Mouse (Mus musculus) heart, embryonic 16.5 days (tissue): ENCODE results near the gene AY761185. TPM values are rescaled to one million over a fixed set of nuclear protein-coding genes. Genes with fewer than 3 reads are reported as not detected.
"Not testable (repeated sequence)": the region's sequence is repeated elsewhere in the genome, so short reads cannot be mapped to it uniquely, and the experiment has no call there.

Source experiments
- ATAC-seq: fragments of 200-750 bp; cut with Nextera tagmentation; replicated peaks from 2 replicates; pipeline ENCODE4 v1.8.0; 2017; ENCODE audit warnings: moderate number of reproducible peaks; ENCODE audit not compliant: insufficient read depth, low FRiP score; ENCODE audit errors: extremely low read depth
- H3K27ac ChIP-seq: fragments of 300-500 bp; sonication (generic); 2 replicates; pipeline ENCODE4 v1.5.1; 2014; ENCODE audit warnings: mild to moderate bottlenecking, low read length, control low read depth, moderate library complexity
- H3K27me3 ChIP-seq: fragments of 300-500 bp; sonication (generic); 2 replicates; pipeline ENCODE4 v1.6.1; 2014; ENCODE audit warnings: low read length, mixed read lengths; ENCODE audit not compliant: control insufficient read depth, insufficient read depth
- H3K36me3 ChIP-seq: fragments of 300-500 bp; sonication (generic); 2 replicates; pipeline ENCODE4 v1.6.1; 2014; ENCODE audit not compliant: control insufficient read depth, insufficient read depth
- H3K4me1 ChIP-seq: fragments of 300-500 bp; sonication (generic); 2 replicates; pipeline ENCODE4 v1.6.1; 2014; ENCODE audit warnings: low read length, mixed read lengths; ENCODE audit not compliant: control insufficient read depth, insufficient read depth
- H3K4me2 ChIP-seq: fragments of 300-500 bp; sonication (generic); 2 replicates; pipeline ENCODE4 v1.6.1; 2014; ENCODE audit warnings: low read depth, mild to moderate bottlenecking, control low read depth, low read length
- H3K4me3 ChIP-seq: fragments of 300-500 bp; sonication (generic); 2 replicates; pipeline ENCODE4 v1.5.1; 2014; ENCODE audit warnings: mild to moderate bottlenecking, control low read depth, low read length
- H3K9ac ChIP-seq: fragments of 300-500 bp; sonication (generic); 2 replicates; pipeline ENCODE4 v1.6.1; 2014; ENCODE audit warnings: low read length, control low read depth
- H3K9me3 ChIP-seq: fragments of 300-500 bp; sonication (generic); replicated peaks from 2 replicates; pipeline ENCODE4 v1.6.1; 2016; ENCODE audit warnings: low read length; ENCODE audit not compliant: control insufficient read depth
- WGBS: fragments of 180-500 bp; shearing (Covaris S2); extraction: QIAGEN DNeasy Blood & Tissue Kit; methylation state at CpG from one replicate; pipeline ENCODE4 v1.1.7; 2014; 5-methylcytosine and 5-hydroxymethylcytosine counted together
- polyA plus RNA-seq: library from polyadenylated mRNA; unstranded; fragments of >200 nt; fragmentation: Nextera tagmentation; extraction: Ambion mirVana; gene quantifications from 2 replicates; pipeline ENCODE4 v1.2.1, GENCODE M21; 2015

AY761185 gene
- polyA plus RNA-seq: not detected in 2 replicates

- no peak within 1 kb of the TSS for H3K4me2 ChIP-seq
- ATAC-seq: no peak
- H3K9me3 ChIP-seq: peaks cover 11% of the 10 kb centered on the region; the same call in 1 of the 2 replicates
- WGBS: 56% methylated on average over 3 of the region's 3 CpGs
- H3K4me1 ChIP-seq: no peaks in the 10 kb centered on the region
- no peak within 1 kb of the TSS for H3K27ac ChIP-seq
- H3K27me3 ChIP-seq: no peaks in the 10 kb centered on the region
- no peak within 1 kb of the TSS for H3K4me3 ChIP-seq
- H3K36me3 ChIP-seq: no peaks in the 10 kb centered on the region
- no peak within 1 kb of the TSS for H3K9ac ChIP-seq
Observed at GRCm38 (mm10) chr8:20944610-20945009, at the start of gene AY761185. Gene AY761185 (minus strand): TSS chr8:20944710.

- H3K9me3 ChIP-seq, H3K27me3 ChIP-seq, H3K4me1 ChIP-seq, H3K9ac ChIP-seq, H3K27ac ChIP-seq, ATAC-seq, H3K4me3 ChIP-seq, H3K36me3 ChIP-seq, H3K4me2 ChIP-seq: not testable (repeated sequence)
Observed at GRCm38 (mm10) chr8:20994042-20994441, 49.5 kb upstream of the AY761185 start.

- Histone ChIP-seq H3K27ac (no peak overlapping the region), H3K4me1 (no peaks in the 10 kb centered on the region), H3K9me3 (peaks cover 4% of the 10 kb centered on the region), H3K36me3 (no peaks in the 10 kb centered on the region), H3K9ac (no peak overlapping the region), H3K4me2 (no peak overlapping the region), H3K4me3 (no peak overlapping the region), H3K27me3 (no peaks in the 10 kb centered on the region)
- ATAC-seq: no peak
- WGBS: 27% methylated on average over 1 of the region's 1 CpGs
Observed at GRCm38 (mm10) chr8:20979846-20980245, 35.3 kb upstream of the AY761185 start.

GRCm38 (mm10) chr8:20964531-20964930 is 20.0 kb upstream of the AY761185 start:
- Histone ChIP-seq H3K9me3 (peaks cover 6% of the 10 kb centered on the region), H3K36me3 (no peaks in the 10 kb centered on the region), H3K4me2 (no peak overlapping the region), H3K9ac (no peak overlapping the region), H3K27ac (no peak overlapping the region), H3K4me3 (no peak overlapping the region), H3K4me1 (no peaks in the 10 kb centered on the region), H3K27me3 (no peaks in the 10 kb centered on the region)
- ATAC-seq: no peak
- WGBS: 68% methylated on average over 2 of the region's 2 CpGs

- 62% methylated on average over 3 of the region's 3 CpGs for WGBS
Observed at GRCm38 (mm10) chr8:20921971-20922370, 22.5 kb downstream of the AY761185 start, which contains the start of gene Gm6040. Gene Gm6040 (minus strand): TSS chr8:20922071.

GRCm38 (mm10) chr8:20912288-20912687 is 32.2 kb downstream of the AY761185 start:
- no peak overlapping the region for H3K4me3 ChIP-seq
- no peak for ATAC-seq
- H3K9me3 ChIP-seq: peaks cover 9% of the 10 kb centered on the region
- no peak overlapping the region for H3K4me2 ChIP-seq
- no peak overlapping the region for H3K9ac ChIP-seq
- WGBS: 76% methylated on average over 1 of the region's 1 CpGs
- H3K4me1 ChIP-seq: no peaks in the 10 kb centered on the region
- H3K27me3 ChIP-seq: no peaks in the 10 kb centered on the region
- H3K36me3 ChIP-seq: no peaks in the 10 kb centered on the region
- H3K27ac ChIP-seq: no peak overlapping the region

More at GRCm38 (mm10) chr8:20921971-20922370, 22.5 kb downstream of the AY761185 start, which contains the start of gene Gm6040:
- no peak for ATAC-seq
- H3K9ac ChIP-seq: no peak within 1 kb of the TSS
- no peaks in the 10 kb centered on the region for H3K4me1 ChIP-seq
- H3K4me3 ChIP-seq: no peak within 1 kb of the TSS
- H3K27ac ChIP-seq: no peak within 1 kb of the TSS
- no peaks in the 10 kb centered on the region for H3K27me3 ChIP-seq
- no peaks in the 10 kb centered on the region for H3K36me3 ChIP-seq
- H3K4me2 ChIP-seq: no peak within 1 kb of the TSS
- H3K9me3 ChIP-seq: no peaks in the 10 kb centered on the region; the same call in none of the 2 replicates

- no peak overlapping the region for H3K9ac ChIP-seq
- no peaks in the 10 kb centered on the region for H3K4me1 ChIP-seq
- H3K4me2 ChIP-seq: no peak overlapping the region
- H3K27ac ChIP-seq: no peak overlapping the region
- no peaks in the 10 kb centered on the region for H3K36me3 ChIP-seq
- WGBS: 56% methylated on average over 2 of the region's 2 CpGs
- no peaks in the 10 kb centered on the region for H3K27me3 ChIP-seq
- no peak overlapping the region for H3K4me3 ChIP-seq
- ATAC-seq: no peak
- no peaks in the 10 kb centered on the region; the same call in 1 of the 2 replicates for H3K9me3 ChIP-seq
Observed at GRCm38 (mm10) chr8:20908256-20908655, 36.3 kb downstream of the AY761185 start.

GRCm38 (mm10) chr8:20907119-20907518 is 37.4 kb downstream of the AY761185 start:
- no peaks in the 10 kb centered on the region; the same call in 1 of the 2 replicates for H3K9me3 ChIP-seq
- H3K27ac ChIP-seq: no peak overlapping the region
- H3K27me3 ChIP-seq: no peaks in the 10 kb centered on the region
- H3K4me2 ChIP-seq: no peak overlapping the region
- WGBS: 81% methylated on average over 2 of the region's 2 CpGs
- no peak overlapping the region for H3K9ac ChIP-seq
- no peaks in the 10 kb centered on the region for H3K4me1 ChIP-seq
- no peak overlapping the region for H3K4me3 ChIP-seq
- no peaks in the 10 kb centered on the region for H3K36me3 ChIP-seq
- ATAC-seq: no peak

GRCm38 (mm10) chr8:20902527-20902926 is 42.0 kb downstream of the AY761185 start, which contains the start of gene Gm15056:
Gene Gm15056 (minus strand): TSS chr8:20902627.
- WGBS: 30% methylated on average over 2 of the region's 2 CpGs
- Histone ChIP-seq H3K27me3 (no peaks in the 10 kb centered on the region), H3K9me3 (peaks cover 8% of the 10 kb centered on the region), H3K36me3 (no peaks in the 10 kb centered on the region), H3K4me3 (no peak within 1 kb of the TSS), H3K4me1 (no peaks in the 10 kb centered on the region), H3K27ac (no peak within 1 kb of the TSS), H3K4me2 (no peak within 1 kb of the TSS), H3K9ac (no peak within 1 kb of the TSS)
- ATAC-seq: no peak
